Mouse (Mus musculus) A20 (cell line): ENCODE results near the gene Greb1.

Experiments used
- DNase-seq: peaks from one replicate; pipeline ENCODE4 v3.0.0-alpha.2; 2011; ENCODE audit warnings: low read depth, low spot score

The Greb1 gene

GRCm38 (mm10) chr12:16800259-16800958, at the start of gene Greb1:
Gene Greb1, minus strand, starts transcription at chr12:16800886.
- DNase-seq = no peak

- no peak for DNase-seq
Measured at GRCm38 (mm10) chr12:16849821-16850220, 49.1 kb upstream of the Greb1 start.

- DNase-seq = no peak
Measured at GRCm38 (mm10) chr12:16848501-16848900, 47.8 kb upstream of the Greb1 start.

GRCm38 (mm10) chr12:16847204-16847792, 46.6 kb upstream of the Greb1 start:
- DNase-seq = no peak

GRCm38 (mm10) chr12:16844623-16845592, 44.2 kb upstream of the Greb1 start:
- no peak for DNase-seq

- DNase-seq = no peak
Measured at GRCm38 (mm10) chr12:16840842-16841782, 40.4 kb upstream of the Greb1 start.

- DNase-seq = no peak
Measured at GRCm38 (mm10) chr12:16837766-16838165, 37.1 kb upstream of the Greb1 start.

GRCm38 (mm10) chr12:16836188-16836587, 35.5 kb upstream of the Greb1 start:
- no peak for DNase-seq

- no peak for DNase-seq
Measured at GRCm38 (mm10) chr12:16834701-16835100, 34.0 kb upstream of the Greb1 start.

- DNase-seq = no peak
Measured at GRCm38 (mm10) chr12:16831071-16831470, 30.4 kb upstream of the Greb1 start.

- DNase-seq = peak; percentile 55
Measured at GRCm38 (mm10) chr12:16829785-16830184, 29.1 kb upstream of the Greb1 start.

GRCm38 (mm10) chr12:16828505-16828904, 27.8 kb upstream of the Greb1 start:
- DNase-seq = no peak

- DNase-seq = no peak
Measured at GRCm38 (mm10) chr12:16823701-16824100, 23.0 kb upstream of the Greb1 start.

- DNase-seq = no peak
Measured at GRCm38 (mm10) chr12:16822181-16822734, 21.6 kb upstream of the Greb1 start.

- no peak for DNase-seq
Measured at GRCm38 (mm10) chr12:16820761-16821160, 20.1 kb upstream of the Greb1 start.

- no peak for DNase-seq
Measured at GRCm38 (mm10) chr12:16818513-16818912, 17.8 kb upstream of the Greb1 start.

GRCm38 (mm10) chr12:16817147-16817546, 16.5 kb upstream of the Greb1 start:
- no peak for DNase-seq

GRCm38 (mm10) chr12:16811477-16811876, 10.8 kb upstream of the Greb1 start:
- peak; percentile 40 for DNase-seq

GRCm38 (mm10) chr12:16810525-16811431, 10.1 kb upstream of the Greb1 start, which contains the start of gene E2f6:
Gene E2f6, plus strand, starts transcription at chr12:16810963.
- DNase-seq = peak; percentile 79

GRCm38 (mm10) chr12:16808045-16808444, 7.4 kb upstream of the Greb1 start:
- DNase-seq = peak; percentile 67
